Comparison of ENCODE assay signal across 8 mouse cellular contexts in genomic region chr9:64120584-64121277, GRCm38 (mm10). TPM values are rescaled to one million over a fixed set of nuclear protein-coding genes. Genes with fewer than 3 reads are reported as not detected.
A peak's percentile ranks its signal among the peaks of the same experiment; 100 is the strongest.
DNase-seq lines count a peak whose midpoint lies in the region; ATAC-seq and TF ChIP-seq lines count a peak whose summit lies in the region.

No protein-coding gene starts in this region.

- WGBS in heart, embryonic 10.5 days = 35% methylated on average over 11 of the region's 11 CpGs
- WGBS in lung, postnatal 0 days = 35% methylated on average over 11 of the region's 11 CpGs
- WGBS in forebrain, embryonic 13.5 days = 47% methylated on average over 11 of the region's 11 CpGs

- no peak for DNase-seq in heart, embryonic 10.5 days (ENCODE audit: low spot score)
- no peak for DNase-seq in heart, adult 8-10 months (ENCODE audit: low spot score)
- peak; percentile 14 for DNase-seq in G1E (ENCODE audit: low spot score)
- DNase-seq in lung, postnatal 0 days (ENCODE audit: low spot score) = peak; percentile 32
- DNase-seq in left cerebral cortex, postnatal 25 days (ENCODE audit: low spot score in 2 of 2) = no peak

- H3K9me3 ChIP-seq in heart, embryonic 10.5 days = no peaks in the 10 kb centered on the region
- H3K9me3 ChIP-seq in G1E (replicated peaks) = no peaks in the 10 kb centered on the region
- no peaks in the 10 kb centered on the region for H3K9me3 ChIP-seq in lung, postnatal 0 days (ENCODE audit: low read length)
- H3K9me3 ChIP-seq in forebrain, embryonic 13.5 days (replicated peaks) = no peaks in the 10 kb centered on the region

- H3K27me3 ChIP-seq in heart, embryonic 10.5 days (ENCODE audit: insufficient read depth, poor library complexity, severe bottlenecking) = no peaks in the 10 kb centered on the region
- peaks cover 63% of the 10 kb centered on the region for H3K27me3 ChIP-seq in G1E (ENCODE audit: insufficient read depth, low read length)
- no peaks in the 10 kb centered on the region for H3K27me3 ChIP-seq in lung, postnatal 0 days (replicated peaks; ENCODE audit: insufficient read depth, low read length)
- H3K27me3 ChIP-seq in forebrain, embryonic 13.5 days = no peaks in the 10 kb centered on the region

- intact Hi-C loops in left cerebral cortex, postnatal 25 days (cut with DNase I) = no loop called here

- H3K27ac ChIP-seq in heart, embryonic 10.5 days = 0 out of 2 replicates have a peak overlapping the region, but pooled peaks have one; percentile 9
- no peak overlapping the region for H3K27ac ChIP-seq in lung, postnatal 0 days (ENCODE audit: low read length)
- H3K27ac ChIP-seq in forebrain, embryonic 13.5 days = no peak overlapping the region

- TF ChIP-seq CTCF in G1E (IDR thresholded peaks at IDR 0.05; ENCODE audit: low read depth, low read length) = no peak
- TF ChIP-seq CTCF in lung, postnatal 0 days (IDR thresholded peaks at IDR 0.05) = no peak

- no peak overlapping the region for H3K4me2 ChIP-seq in lung, postnatal 0 days (replicated peaks; ENCODE audit: low read depth, low read length)
- H3K4me2 ChIP-seq in forebrain, embryonic 13.5 days = no peak overlapping the region

- H3K36me3 ChIP-seq in heart, embryonic 10.5 days = no peaks in the 10 kb centered on the region
- no peaks in the 10 kb centered on the region for H3K36me3 ChIP-seq in G1E (replicated peaks)
- no peaks in the 10 kb centered on the region for H3K36me3 ChIP-seq in lung, postnatal 0 days (ENCODE audit: insufficient read depth, low read length)
- H3K36me3 ChIP-seq in forebrain, embryonic 13.5 days (ENCODE audit: poor library complexity, severe bottlenecking) = no peaks in the 10 kb centered on the region

- no peak overlapping the region for H3K4me3 ChIP-seq in heart, embryonic 10.5 days
- H3K4me3 ChIP-seq in G1E (ENCODE audit: low read depth, low read length) = no peak overlapping the region; the same call in 1 of the 2 replicates
- no peak overlapping the region for H3K4me3 ChIP-seq in lung, postnatal 0 days (ENCODE audit: low read depth, low read length)
- no peak overlapping the region for H3K4me3 ChIP-seq in forebrain, embryonic 13.5 days

- peaks cover 31% of the 10 kb centered on the region for H3K4me1 ChIP-seq in heart, embryonic 10.5 days
- H3K4me1 ChIP-seq in G1E (ENCODE audit: insufficient read depth, low read depth, low read length) = peaks cover 8% of the 10 kb centered on the region
- H3K4me1 ChIP-seq in lung, postnatal 0 days (ENCODE audit: insufficient read depth, low read depth, low read length) = no peaks in the 10 kb centered on the region
- no peaks in the 10 kb centered on the region for H3K4me1 ChIP-seq in forebrain, embryonic 13.5 days

- ATAC-seq in G1E (ENCODE audit: extremely low read depth, insufficient number of reproducible peaks, low FRiP score, poor library complexity, severe bottlenecking) = no peak
- peak; percentile 59 to 63 for ATAC-seq in hematopoietic stem cell, adult 5-6 weeks (replicated peaks in 1 of 2; ENCODE audit: insufficient read depth in 1 of 2, low FRiP score in 2 of 2, low TSS enrichment in 1 of 2, low read depth in 1 of 2, poor library complexity in 2 of 2, severe bottlenecking in 2 of 2)
- ATAC-seq in lung, postnatal 0 days = peak; percentile 31; the same call in 1 of the 2 replicates
- no peak for ATAC-seq in activated CD4-positive, CD25-positive, alpha-beta regulatory T cell, adult 4 months
- no peak for ATAC-seq in forebrain, embryonic 13.5 days

- no peak for TF ChIP-seq EP300 in lung, postnatal 0 days (IDR thresholded peaks at IDR 0.05)

- H3K9ac ChIP-seq in lung, postnatal 0 days (replicated peaks; ENCODE audit: low read depth) = no peak overlapping the region
- H3K9ac ChIP-seq in forebrain, embryonic 13.5 days = no peak overlapping the region

RNA-seq across cellular contexts. Expression of gene Lctl, which starts 3.8 kb away (rescaled TPM):
- not detected in 2 replicates for polyA plus RNA-seq in heart, embryonic 10.5 days (2016; fragmentation: Nextera tagmentation; extraction: Ambion mirVana)
- total RNA-seq in heart, adult 8-10 months (2022) = under 1 TPM in 2 of 4 experiments, not detected in 2; 0.68 to 0.75 TPM
- total RNA-seq in G1E (2014; fragmentation: Nextera tagmentation) (not detected in 2 replicates), G1E (2017) (0.12 TPM in 1 of 2 replicates, not detected in the other)
- polyA plus RNA-seq in G1E (2012) = not detected in 2 replicates
- not detected in 2 replicates for total RNA-seq in hematopoietic stem cell, adult 5-6 weeks (2017)
- polyA plus RNA-seq in lung, postnatal 0 days (2015; fragmentation: Nextera tagmentation; extraction: Ambion mirVana) = not detected in 2 replicates
- polyA plus RNA-seq in activated CD4-positive, CD25-positive, alpha-beta regulatory T cell, adult 4 months (2017; shearing (Covaris generic)) = not detected
- polyA plus RNA-seq in forebrain, embryonic 13.5 days (2015; fragmentation: Nextera tagmentation; extraction: Ambion mirVana) = not detected in 2 replicates
- not detected for total RNA-seq in left cerebral cortex, postnatal 25 days (2021)

RNA-seq across cellular contexts. Expression of gene Zwilch, which starts 52.2 kb away (rescaled TPM):
- 28.1 and 31.6 TPM in 2 replicates for polyA plus RNA-seq in heart, embryonic 10.5 days (2016; fragmentation: Nextera tagmentation; extraction: Ambion mirVana)
- total RNA-seq in heart, adult 8-10 months (2022) = 1 to 10 TPM in 2 of 4 experiments, under 1 TPM in 2; 0.60 to 1.4 (median 1.0) TPM
- 163 and 180 TPM in 2 replicates for total RNA-seq in G1E (2014; fragmentation: Nextera tagmentation)
- total RNA-seq in G1E (2017) = 189 and 202 TPM in 2 replicates
- polyA plus RNA-seq in G1E (2012) = 9.1 and 14.2 TPM in 2 replicates
- 78.7 and 144 TPM in 2 replicates for total RNA-seq in hematopoietic stem cell, adult 5-6 weeks (2017)
- 1.5 and 1.7 TPM in 2 replicates for polyA plus RNA-seq in lung, postnatal 0 days (2015; fragmentation: Nextera tagmentation; extraction: Ambion mirVana)
- polyA plus RNA-seq in activated CD4-positive, CD25-positive, alpha-beta regulatory T cell, adult 4 months (2017; shearing (Covaris generic)) = 1 to 10 TPM; 5.6 to 7.7 TPM
- 16.7 and 20.6 TPM in 2 replicates for polyA plus RNA-seq in forebrain, embryonic 13.5 days (2015; fragmentation: Nextera tagmentation; extraction: Ambion mirVana)
- total RNA-seq in left cerebral cortex, postnatal 25 days (2021) = 1 to 10 TPM; 2.5 to 4.6 TPM

RNA-seq across cellular contexts. Expression of gene Rpl4, which starts 52.4 kb away (rescaled TPM):
- polyA plus RNA-seq in heart, embryonic 10.5 days (2016; fragmentation: Nextera tagmentation; extraction: Ambion mirVana) = 998 and 1,151 TPM in 2 replicates
- 100 to 1,000 TPM; 430 to 483 (median 463) TPM for total RNA-seq in heart, adult 8-10 months (2022)
- total RNA-seq in G1E (2014; fragmentation: Nextera tagmentation) (7,560 and 7,833 TPM in 2 replicates), G1E (2017) (2,308 and 2,582 TPM in 2 replicates)
- 506 and 513 TPM in 2 replicates for polyA plus RNA-seq in G1E (2012)
- total RNA-seq in hematopoietic stem cell, adult 5-6 weeks (2017) = 3,004 and 3,174 TPM in 2 replicates
- 679 and 693 TPM in 2 replicates for polyA plus RNA-seq in lung, postnatal 0 days (2015; fragmentation: Nextera tagmentation; extraction: Ambion mirVana)
- 1,000 to 10,000 TPM; 3,242 to 3,314 TPM for polyA plus RNA-seq in activated CD4-positive, CD25-positive, alpha-beta regulatory T cell, adult 4 months (2017; shearing (Covaris generic))
- 801 and 817 TPM in 2 replicates for polyA plus RNA-seq in forebrain, embryonic 13.5 days (2015; fragmentation: Nextera tagmentation; extraction: Ambion mirVana)
- 100 to 1,000 TPM; 485 to 487 TPM for total RNA-seq in left cerebral cortex, postnatal 25 days (2021)

RNA-seq across cellular contexts. Expression of gene Snapc5, which starts 58.3 kb away (rescaled TPM):
- 25.8 and 29.8 TPM in 2 replicates for polyA plus RNA-seq in heart, embryonic 10.5 days (2016; fragmentation: Nextera tagmentation; extraction: Ambion mirVana)
- total RNA-seq in heart, adult 8-10 months (2022) = 10 to 100 TPM; 19.0 to 28.0 (median 23.1) TPM
- 14.0 and 18.8 TPM in 2 replicates for total RNA-seq in G1E (2014; fragmentation: Nextera tagmentation)
- 40.4 and 45.1 TPM in 2 replicates for total RNA-seq in G1E (2017)
- polyA plus RNA-seq in G1E (2012) = 1.8 and 4.4 TPM in 2 replicates
- total RNA-seq in hematopoietic stem cell, adult 5-6 weeks (2017) = 33.3 and 46.5 TPM in 2 replicates
- 35.5 and 47.4 TPM in 2 replicates for polyA plus RNA-seq in lung, postnatal 0 days (2015; fragmentation: Nextera tagmentation; extraction: Ambion mirVana)
- polyA plus RNA-seq in activated CD4-positive, CD25-positive, alpha-beta regulatory T cell, adult 4 months (2017; shearing (Covaris generic)) = 10 to 100 TPM; 52.3 to 56.8 TPM
- polyA plus RNA-seq in forebrain, embryonic 13.5 days (2015; fragmentation: Nextera tagmentation; extraction: Ambion mirVana) = 42.2 and 45.9 TPM in 2 replicates
- total RNA-seq in left cerebral cortex, postnatal 25 days (2021) = 10 to 100 TPM; 21.5 to 22.7 TPM

Comparison
In these comparisons a context has a peak if more than half of its experiments do, and no peak if none do; other contexts are left out.
1. DNase-seq: peak in G1E (single experiment) and lung, postnatal 0 days (single experiment); none in heart, embryonic 10.5 days (single experiment), heart, adult 8-10 months (single experiment) and left cerebral cortex, postnatal 25 days (0 of 2).
2. ATAC-seq: peak in hematopoietic stem cell, adult 5-6 weeks (2 of 2) and lung, postnatal 0 days (single experiment); none in G1E (single experiment), activated CD4-positive, CD25-positive, alpha-beta regulatory T cell, adult 4 months (single experiment) and forebrain, embryonic 13.5 days (single experiment).